Mouse (Mus musculus) ES-E14 (cell line): ENCODE results near the gene Ppp1r26.

Source experiments
- CHD2 ChIP-seq: IDR thresholded peaks from 2 replicates; pipeline ENCODE4 v1.6.1; 2014; ENCODE audit warnings: mild to moderate bottlenecking, low read depth, low read length, inconsistent platforms
- HCFC1 ChIP-seq: IDR thresholded peaks from 2 replicates; pipeline ENCODE4 v1.6.1; 2012; ENCODE audit warnings: low read length, inconsistent platforms, borderline replicate concordance; ENCODE audit not compliant: insufficient read depth

GRCm38 (mm10) chr2:28415387-28416024, 31.1 kb upstream of the Ppp1r26 start:
- TF ChIP-seq CHD2 (no peak), HCFC1 (no peak)
